Mouse (Mus musculus) c-Kit-positive CD71-negative TER-119-negative erythroid progenitor cells, embryonic 14.5 days (primary cell): Measurements from ENCODE around the gene Baiap2l2.
A peak's percentile ranks its signal among the peaks of the same experiment; 100 is the strongest.

ENCODE experiments used
- DNase-seq: peaks from one replicate; pipeline ENCODE4 v3.0.0-alpha.2; 2013; ENCODE audit warnings: low read depth

The Baiap2l2 gene

DNA sequence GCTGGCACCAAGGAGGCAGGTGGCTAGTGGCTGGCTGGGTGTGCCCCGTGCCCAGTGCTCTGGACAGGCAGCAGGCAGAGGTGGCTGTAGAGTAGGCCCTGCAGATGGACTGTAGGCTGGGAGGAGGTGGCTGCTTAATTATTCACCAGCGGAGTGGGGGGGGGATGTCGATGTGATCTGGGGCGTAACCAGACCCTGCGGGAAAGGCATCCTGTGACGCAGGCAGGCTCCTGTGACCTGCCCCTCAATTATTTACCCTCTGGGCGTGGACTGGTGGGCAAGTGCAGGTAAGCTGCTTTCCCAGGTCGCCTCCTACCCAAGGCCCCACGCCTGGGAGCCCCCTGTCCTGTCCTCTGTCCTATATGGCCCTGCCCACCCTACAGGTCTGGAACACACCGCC lies at the start of gene Baiap2l2:
TSS of gene Baiap2l2 (minus strand) at position 139 of the 400 bp plus-strand sequence.
- no peak for DNase-seq

DNA sequence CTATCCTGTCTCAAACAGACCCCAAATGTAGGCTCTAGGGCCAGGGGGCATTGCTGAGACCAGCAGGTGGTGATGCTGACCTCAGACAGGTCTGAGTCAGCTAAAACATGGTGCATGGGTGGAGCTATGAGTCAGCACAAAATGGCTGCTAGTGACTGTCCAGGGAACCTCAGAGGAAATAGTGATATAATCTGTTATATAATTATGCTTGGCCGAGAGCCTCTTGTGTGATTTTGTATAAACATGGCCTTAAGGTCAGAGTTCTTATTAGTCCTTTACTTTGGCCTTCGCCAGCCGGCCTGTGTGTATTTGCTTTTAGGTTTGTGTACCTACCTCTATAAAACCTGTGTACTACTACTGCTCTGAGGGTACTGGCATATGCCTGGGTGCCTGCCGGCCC lies 48.1 kb upstream of the Baiap2l2 start:
- DNase-seq, result no peak

DNA sequence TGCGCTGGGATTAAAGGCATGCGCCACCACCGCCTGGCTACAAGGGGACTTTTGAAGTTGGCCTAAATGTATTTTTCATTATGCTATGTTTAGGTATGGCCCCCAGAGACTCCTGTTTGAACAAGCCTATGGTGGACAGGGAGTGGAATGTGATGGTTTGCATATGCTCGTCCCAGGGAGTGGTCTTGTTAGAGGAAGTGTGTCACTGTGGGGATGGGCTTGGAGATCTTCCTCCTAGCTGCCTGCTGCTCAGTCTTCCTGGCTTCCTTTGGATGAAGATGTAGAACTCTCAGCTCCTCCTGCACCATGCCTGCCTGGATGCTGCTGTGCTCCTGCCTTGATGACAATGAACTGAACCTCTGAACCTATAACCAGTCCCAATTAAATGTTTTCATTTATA lies 45.2 kb upstream of the Baiap2l2 start:
- no peak for DNase-seq

DNA sequence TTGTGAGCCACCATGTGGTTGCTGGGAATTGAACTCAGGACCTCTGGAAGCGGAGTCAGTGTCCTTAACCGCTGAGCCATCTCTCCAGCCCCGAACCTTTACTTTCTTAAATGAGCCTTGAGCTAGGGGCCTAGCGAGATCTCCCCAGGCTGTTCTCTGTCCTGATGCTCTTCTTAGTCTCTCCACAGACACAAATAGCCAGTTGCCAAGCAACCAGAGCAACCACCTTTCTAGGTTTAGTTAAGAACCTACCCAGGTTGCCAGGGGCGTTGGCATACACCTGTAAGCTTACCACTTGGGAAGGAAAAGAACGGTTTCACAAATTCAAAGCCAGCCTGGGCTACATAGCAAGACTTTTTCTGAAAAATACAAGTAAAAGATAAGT lies 44.6 kb upstream of the Baiap2l2 start:
- no peak for DNase-seq

DNA sequence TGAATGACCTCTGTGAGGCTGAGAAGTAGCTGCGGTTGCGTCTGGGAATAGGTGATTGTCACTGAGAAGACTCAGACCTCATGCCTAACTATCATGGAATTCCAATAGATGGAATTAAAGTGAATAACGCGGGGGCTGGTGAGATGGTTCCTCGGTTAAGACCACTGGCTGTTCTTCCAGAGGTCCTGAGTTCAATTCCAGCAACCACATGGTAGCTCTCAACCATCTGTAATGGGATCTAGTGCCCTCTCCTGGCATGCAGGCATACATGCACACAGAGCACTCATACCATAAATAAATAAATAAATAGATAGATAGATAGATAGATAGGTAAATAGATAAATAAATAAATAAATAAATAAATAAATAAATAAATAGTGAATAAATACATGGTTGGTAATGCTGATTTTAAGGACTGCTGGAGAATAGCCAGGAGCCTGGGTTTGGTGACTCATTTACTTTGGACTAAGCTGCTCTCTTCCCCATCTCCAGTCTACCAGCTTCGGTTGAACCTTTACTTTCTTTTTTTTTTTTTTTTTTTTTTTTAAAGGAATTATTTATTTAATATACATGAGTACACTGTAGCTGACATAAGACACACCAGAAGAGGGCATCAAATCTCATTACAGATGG lies 44.1 kb upstream of the Baiap2l2 start:
- no peak for DNase-seq

DNA sequence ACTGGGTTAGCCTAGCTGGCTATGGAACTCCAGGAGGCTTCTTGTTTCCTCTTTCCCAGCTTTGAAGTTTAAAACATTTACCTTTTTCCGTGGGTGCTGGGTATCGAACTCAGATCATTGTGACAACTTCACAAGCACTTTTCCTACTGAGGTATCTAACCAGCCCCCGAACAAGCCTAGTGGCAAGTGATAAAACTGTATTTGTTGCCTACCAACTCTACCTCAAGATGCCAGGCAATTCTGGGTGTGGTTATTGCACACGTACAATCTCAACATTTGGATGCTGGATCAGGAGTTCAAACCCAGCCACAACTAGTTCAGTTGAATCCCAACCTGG lies 43.6 kb upstream of the Baiap2l2 start:
- DNase-seq, result no peak

DNA sequence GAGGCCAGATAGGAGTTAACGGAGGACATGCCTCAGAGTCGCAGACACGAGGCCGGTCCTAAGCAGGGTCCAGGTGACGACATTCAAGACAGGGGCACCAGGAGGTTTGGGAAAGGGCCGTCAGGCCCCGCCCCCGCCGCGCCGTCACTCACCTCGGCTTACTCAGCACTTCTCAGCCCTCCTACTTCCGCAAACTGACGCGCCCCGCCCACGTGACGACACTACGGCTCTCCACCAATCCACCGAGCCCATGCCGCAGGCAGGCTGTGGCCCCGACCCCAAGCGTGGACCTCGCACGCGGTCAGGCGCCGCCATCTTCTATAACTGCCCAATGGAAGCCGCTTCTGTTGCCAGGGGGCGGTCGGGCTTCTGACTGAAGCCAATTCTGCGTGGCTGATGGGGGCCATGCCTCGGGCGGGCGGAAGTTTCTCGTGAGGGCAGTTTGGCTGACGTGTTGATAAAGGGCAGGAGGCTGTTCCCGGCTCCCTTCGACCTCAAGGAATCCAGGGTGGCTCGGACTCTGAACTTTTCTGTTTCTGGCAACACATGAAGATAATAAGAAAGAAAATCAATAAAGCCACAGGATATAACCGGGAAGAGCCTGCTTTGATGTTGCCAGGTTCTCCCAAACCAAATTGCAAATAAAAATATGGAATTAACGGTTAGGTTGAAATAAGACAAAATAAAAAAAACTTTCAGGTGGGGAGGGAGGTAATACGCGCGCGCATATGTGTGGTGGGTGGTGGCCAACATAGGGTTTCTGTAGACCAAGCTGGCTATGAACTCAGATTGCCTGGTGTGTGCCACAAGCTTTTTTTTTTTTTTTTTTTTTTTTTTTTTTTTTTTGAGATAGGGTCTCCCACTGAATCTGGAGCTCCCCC lies 43.0 kb upstream of the Baiap2l2 start, which contains the start of gene Pla2g6:
TSS of gene Pla2g6 (minus strand) at position 333 of the 881 bp plus-strand sequence.
- peak; percentile 99 for DNase-seq

DNA sequence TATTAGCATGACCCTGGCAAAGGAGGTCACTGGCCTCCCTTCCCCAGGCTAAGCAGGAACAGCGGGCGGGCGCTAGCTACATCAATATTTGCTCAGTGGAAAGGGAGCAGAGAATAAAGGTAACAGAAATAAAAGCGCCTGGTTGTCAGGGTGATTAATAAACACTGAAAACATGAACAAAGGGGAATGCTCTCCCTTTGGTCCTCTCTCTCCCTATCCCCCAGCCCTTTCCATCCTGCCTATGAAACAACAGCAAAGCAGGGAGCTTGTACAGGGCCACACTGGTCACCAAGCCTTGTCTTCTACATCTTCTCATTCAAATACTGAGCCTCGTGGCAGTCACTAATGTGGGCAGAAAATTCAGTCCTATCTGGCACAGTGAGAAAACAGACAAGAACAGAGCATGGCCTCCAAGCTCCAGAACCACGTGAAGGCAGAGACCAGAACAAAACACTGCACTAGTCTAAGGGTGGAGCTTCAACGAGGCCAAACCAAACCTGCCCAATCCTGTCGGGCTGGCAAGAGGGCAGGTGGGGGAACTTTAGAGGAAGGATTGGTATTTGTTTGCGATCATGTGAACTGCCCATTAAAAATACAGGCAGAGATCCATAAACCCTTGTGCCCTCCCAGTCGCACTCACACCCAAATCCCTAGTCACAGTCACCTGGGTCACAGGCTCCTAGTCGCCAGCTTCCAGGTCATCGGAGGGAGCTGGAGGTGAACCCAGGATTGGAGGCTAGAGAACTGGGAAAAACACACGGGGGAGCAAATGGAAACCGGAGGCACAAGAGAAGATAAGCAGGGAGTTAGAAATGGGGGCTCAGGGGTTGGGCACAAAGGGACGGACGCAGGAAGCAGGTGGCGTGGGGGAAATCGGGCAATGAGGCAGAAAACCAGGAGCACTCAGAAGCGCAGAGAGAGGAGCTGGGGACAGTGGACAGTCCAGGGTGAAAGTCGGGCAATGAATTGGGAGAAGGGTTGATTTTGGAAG lies 41.9 kb upstream of the Baiap2l2 start:
- DNase-seq, result no peak

DNA sequence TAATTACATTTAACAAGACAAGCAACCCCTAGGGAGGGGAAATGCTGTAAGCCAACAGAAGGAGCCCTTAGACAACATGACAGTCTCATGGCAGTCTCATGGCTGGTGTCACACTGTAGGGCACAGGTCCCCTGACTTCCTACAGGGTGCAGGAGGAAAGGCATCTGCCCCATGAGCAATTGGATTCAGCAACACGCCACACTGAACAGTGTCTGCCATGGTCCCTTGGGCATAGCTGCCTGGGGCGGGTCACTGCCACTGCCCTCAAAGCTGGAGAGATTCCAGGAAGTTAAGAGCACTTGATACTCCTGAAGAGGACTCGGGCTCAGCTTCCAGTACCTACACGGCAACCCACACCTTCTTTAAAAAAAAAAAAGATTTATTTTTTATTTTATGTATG lies 40.9 kb upstream of the Baiap2l2 start:
- DNase-seq, result no peak

DNA sequence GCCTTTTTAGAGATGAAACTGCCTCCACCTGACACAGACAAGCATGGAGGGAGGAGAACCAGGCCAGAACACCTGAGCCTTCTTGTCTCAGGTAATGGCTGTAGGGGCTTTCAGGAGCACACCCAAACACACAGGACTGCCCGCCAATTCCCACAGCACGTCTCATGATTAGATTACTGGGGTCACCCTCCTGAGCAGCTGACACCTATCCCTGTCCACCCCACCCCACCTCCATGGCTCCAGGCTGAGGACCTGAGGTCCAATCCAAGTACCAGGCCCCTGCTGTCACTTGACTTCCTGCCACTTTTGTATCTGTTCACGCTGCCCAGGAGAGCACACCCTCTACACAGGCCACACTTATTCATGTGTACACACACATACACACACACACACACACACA lies 40.4 kb upstream of the Baiap2l2 start:
- DNase-seq, result no peak

DNA sequence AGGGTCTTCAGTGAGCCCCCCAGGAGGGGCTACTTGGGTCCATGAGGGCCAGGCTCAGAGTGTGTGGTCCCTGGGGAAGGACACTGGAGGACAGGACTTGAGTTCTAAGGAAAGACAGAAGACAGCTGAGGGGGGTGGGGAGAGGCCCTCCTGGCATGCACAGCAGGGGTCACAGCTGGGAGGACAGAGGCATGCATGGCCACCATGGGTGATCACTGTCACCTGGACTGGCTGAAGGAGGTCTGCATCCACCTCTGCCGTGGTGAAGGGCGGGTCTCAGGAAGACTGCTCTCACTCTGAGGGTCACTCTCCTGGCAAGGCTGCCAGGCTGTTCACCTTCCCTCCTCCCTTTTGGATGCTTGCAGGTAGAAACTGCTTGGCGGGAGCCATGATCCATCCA lies 39.0 kb upstream of the Baiap2l2 start:
- DNase-seq, result no peak

DNA sequence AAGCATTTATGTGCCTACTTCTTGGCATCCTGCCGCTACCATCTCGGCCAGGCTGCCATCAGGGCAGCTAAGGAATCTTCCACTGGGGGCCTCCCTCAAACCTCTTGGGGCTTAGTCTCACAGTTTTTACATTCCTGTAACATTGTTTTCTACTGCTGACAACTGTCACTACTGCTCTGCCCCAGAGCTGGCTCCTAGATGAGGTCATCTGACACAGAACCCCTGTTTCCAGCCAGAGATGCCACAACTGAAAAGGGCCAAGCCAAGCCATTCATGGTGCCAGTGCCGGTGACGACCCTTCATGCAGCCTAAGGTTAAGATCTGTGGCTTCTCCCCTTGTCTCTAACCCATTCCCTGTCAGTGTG lies 38.4 kb upstream of the Baiap2l2 start:
- DNase-seq, result no peak

DNA sequence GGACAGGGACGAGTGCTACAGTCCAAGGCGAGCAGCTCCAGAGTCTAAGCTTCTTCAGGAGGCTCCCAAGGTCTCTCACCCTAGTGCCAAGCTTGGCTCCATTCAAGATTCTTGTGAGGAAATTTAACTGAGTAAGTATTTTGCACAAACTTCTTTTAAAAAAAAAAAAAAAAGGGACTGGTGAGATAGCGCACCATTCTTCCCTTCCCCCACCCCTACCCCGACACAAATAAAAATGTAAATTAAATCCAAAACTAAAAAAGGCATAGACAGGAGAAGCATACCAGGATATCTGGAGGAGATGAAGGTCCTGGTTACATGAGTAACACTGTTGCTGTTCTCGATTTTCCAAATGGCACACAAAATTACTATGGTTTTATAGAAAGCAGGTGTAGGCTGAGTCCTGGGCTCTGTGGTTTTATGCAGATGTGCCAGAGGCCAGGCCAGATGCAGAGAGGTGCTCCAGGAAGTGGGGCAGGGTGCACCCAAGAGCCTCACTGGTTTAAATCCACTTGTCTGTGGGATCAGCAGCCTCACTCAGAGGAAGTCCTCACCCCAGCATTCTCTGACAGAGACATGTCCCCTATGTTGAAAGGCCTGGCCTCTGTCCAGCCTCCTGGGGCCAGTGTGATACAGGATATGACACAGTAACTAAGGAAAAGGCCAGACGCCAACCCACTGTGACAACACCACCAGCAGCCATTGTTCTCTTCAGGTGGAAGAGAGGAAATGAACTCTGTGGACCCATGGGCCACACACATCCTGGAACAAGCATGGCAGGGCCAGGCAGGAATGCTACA lies 37.9 kb upstream of the Baiap2l2 start:
- DNase-seq, result no peak

DNA sequence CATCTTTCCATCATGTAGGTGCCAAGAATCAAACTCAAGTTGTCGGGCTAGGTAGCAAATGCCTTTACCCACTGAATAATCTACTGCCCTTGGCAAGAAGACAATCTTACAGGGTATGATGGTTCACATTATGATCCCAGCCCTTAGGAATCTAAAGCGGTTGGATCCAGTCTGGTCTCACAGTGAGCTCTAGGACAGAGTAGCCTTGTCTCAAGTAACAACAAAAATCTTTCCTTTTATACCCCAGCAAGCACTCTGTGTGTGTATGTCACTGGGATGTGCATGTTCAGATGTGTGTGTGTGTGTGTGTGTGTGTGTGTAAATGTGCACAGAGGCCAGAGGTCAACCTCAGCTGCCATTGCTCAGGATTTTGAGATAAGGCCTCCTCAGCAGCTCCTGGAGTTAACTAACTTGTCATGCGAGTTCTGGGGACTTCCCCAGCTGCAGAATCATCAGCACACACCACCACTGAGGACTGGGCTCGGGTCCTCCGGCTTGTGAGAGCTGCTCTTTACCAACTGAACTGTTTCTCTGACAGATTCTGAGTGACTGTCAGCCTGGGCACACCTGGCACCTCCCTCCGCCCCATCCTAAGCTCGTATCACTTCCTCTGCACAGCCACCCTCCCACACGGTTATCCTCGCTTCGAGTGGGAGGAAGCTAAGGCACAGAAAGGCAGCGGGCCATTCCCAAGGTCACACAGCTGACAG lies 37.1 kb upstream of the Baiap2l2 start:
- no peak for DNase-seq

DNA sequence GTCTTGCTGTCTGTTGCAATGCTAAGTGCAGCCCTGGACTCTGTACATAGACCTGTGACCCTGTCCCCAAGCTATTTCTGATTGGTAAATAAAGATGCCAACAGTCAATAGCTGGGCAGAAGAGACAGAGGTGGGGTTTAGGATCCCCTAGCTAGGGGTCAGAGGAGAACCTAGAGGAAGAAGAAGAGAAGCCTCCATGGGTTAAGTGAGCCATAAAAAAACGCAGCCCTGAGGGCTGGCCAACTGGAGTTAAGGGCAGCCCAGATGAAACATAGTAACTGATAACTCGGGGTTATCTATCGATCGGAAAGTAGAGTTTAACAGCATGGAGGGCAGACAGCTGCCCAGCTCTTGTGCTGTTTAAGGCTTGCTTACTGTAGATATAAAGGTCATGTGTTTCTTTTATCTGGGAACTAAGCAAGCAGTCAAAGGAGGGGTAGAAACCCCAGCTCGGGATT lies 36.4 kb upstream of the Baiap2l2 start:
- DNase-seq, result no peak

DNA sequence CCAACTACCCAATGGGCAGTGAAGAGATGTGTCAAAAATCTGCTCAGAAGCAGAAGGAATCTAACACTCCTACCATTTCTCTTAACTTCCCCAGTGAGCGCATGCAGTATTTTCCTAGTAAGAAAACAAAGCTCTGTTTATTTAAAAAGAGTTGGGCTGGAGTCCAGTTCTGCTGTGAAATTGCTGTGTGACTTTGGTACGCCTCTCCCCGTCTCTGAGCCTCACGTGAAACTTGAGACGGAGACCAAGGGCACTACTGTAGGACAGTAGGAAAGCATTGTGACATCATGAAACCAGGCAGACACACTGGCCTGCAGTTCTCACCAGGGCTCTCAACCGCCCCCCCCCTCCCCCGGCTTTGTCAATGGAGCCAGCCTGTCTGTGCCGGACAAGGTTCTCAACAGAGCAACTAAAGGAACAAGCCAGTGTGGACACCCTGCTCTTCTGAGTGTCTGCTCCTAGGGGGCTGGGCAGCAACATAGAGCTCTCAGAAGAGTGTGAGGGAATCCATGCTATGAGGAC lies 28.6 kb upstream of the Baiap2l2 start:
- DNase-seq, result no peak

DNA sequence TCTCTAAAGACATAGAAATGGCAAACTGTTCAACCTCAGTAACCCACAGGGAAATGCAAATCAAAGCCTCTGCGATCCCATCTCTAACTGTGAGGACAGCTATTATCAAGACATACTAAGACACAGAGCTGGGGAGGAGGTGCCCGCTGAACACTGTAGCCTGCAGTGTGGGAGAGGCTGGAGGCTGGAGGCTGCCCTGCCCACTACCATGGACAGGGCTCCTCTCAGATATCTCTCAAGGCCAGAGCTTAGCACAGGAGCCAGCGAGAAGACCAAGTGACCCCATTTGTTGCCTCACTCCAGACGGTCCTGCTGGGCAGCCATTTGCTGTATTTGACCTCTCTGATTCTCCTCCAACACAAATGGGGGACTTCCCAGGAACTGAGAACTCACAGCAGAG lies 22.5 kb upstream of the Baiap2l2 start:
- DNase-seq, result no peak

DNA sequence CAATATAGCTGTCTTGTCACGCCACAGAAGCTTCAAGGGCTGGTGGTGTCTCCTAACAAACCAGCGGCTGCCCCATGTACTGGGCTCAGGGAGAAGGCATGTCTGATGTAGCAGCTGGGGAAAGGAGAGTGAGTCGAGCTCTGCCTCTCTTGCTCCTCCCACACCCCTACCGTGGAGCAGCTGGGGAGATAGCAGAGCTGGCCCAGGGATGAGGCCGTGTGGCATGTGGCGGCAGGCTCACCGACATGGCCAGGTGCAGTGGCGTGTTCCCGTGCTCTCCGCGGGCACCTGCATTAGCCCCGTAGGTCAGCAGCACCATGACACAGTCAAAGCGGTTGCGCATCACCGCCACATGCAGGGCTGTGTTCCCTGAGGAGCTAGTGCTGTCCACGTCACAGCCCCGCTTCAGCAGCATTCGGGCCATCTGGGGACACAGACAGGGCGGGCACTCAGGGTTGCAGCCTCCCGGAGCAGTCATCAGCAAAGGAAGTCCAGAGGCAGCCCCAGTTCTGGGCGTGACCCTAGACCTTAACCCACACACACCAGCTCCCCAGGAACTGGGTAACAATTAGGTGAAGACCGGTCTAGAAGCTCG lies 20.8 kb upstream of the Baiap2l2 start:
- no peak for DNase-seq

DNA sequence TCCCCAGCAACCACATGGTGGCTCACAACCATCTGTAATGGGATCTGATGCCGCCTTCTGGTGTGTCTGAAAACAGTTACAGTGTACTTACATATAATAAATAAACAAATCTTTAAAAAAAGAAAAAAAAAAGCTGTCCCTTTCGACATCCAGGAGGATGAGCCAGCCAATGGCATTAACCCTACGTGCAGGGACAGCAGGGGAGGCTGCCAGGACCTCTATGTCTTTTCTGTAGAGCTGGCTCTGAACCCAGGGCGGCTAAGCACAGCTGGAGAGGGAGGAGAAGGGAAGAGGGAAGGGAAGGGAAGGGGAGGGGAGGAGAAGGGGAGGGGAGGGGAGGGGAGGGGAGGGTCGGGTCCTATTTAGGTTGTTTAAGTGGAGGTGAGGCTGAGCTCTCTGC lies 19.5 kb upstream of the Baiap2l2 start:
- DNase-seq, result no peak

DNA sequence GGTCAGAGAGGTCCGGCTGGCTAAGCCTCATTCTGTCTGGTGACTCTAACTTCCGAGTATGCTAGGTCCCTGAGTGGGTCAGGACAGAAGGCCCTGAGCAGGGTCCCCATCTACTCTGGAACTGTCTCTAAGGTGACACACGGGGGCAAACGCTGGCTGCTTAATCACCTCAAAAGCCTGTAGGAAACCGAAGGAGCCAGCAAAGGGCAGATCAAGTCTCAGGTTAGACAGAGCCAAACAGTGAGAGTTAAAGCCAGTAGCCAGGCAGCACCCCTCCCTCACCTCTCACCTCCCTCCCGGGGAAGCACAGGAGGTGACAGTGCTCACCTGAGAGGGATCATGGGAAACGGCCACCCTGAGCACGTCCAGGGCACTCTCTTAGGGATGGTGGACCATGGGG lies 18.4 kb upstream of the Baiap2l2 start:
- no peak for DNase-seq
